Mouse (Mus musculus) brain, embryonic 14.5 days (tissue): ENCODE data around the gene Commd6.

Experiments used
- CTCF ChIP-seq: fragments of 200-500 bp; IDR thresholded peaks from 2 replicates; pipeline ENCODE4 v1.5.1; 2012; ENCODE audit warnings: inconsistent platforms, mild to moderate bottlenecking, moderate library complexity, borderline replicate concordance; ENCODE audit not compliant: insufficient read depth, insufficient read length; ENCODE audit errors: extremely low read depth
- POLR2A ChIP-seq: fragments of 200-500 bp; IDR thresholded peaks from 2 replicates; pipeline ENCODE4 v1.6.1; 2012; ENCODE audit warnings: mild to moderate bottlenecking, inconsistent platforms, borderline replicate concordance; ENCODE audit not compliant: poor library complexity, insufficient read depth, insufficient read length, severe bottlenecking; ENCODE audit errors: extremely low read depth

- TF ChIP-seq CTCF (no peak), POLR2A (no peak)
Observed at GRCm38 (mm10) chr14:101586096-101586495, 54.4 kb downstream of the Commd6 start.
